Mouse (Mus musculus) adrenal gland, adult 8-10 months (tissue): ENCODE data around the gene Mmgt1. TPM values are rescaled to one million over a fixed set of nuclear protein-coding genes. Genes with fewer than 3 reads are reported as not detected.

ENCODE experiments used
- DNase-seq: peaks from one replicate; pipeline ENCODE4 v3.0.0; 2022
- microRNA-seq, 2 experiments: library from miRNA; unstranded; fragments of <30 nt; microRNA quantifications; one replicate each; pipeline ENCODE4 v1.2.0; 2022
- total RNA-seq, 4 experiments: library from RNA; stranded (reverse); gene quantifications; 2 replicates each; pipeline ENCODE4 v1.2.4; 2022

The Mmgt1 gene
- 10 to 100 TPM; 24.8 to 31.3 (median 27.9) TPM for total RNA-seq

DNA sequence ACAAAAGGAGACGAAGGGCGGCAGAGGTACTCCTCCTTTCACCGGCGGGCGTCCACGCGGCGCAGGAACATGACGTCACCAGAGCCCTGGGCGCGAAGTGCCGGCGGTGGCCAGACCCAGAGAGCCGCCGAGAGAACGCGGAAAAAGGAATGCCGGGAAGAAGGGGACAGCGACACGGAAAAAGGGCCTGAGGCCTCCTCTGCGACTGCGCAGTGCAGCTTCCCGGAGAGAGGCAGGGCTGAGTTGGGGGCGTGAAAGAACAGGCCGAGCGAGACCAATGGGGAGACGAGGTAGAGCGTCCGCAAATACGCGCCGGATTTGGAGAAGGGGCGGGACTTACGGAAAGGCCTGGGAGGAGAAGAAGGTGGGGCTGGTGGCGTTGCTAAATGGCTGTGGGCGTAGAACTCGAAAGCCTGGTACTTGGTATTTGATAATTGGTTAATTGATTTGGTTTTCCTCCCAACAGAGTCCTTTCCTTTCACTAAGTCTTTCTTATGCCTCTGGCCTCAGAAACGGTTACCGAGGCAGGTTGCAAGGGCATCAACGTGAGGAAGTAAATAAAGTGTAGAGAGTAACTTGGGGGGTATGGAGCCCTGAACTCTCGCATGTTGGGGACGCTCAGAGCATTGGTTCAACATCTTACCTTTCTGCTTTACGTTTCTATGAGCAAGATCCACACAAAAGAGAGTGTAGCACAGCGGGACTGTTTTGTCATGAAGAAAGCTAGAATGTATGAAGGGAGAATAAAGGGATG is at the start of gene Mmgt1:
Gene Mmgt1 (minus strand): TSS at position 183 of the 754 bp plus-strand sequence.
- DNase-seq = peak; percentile 95

DNA sequence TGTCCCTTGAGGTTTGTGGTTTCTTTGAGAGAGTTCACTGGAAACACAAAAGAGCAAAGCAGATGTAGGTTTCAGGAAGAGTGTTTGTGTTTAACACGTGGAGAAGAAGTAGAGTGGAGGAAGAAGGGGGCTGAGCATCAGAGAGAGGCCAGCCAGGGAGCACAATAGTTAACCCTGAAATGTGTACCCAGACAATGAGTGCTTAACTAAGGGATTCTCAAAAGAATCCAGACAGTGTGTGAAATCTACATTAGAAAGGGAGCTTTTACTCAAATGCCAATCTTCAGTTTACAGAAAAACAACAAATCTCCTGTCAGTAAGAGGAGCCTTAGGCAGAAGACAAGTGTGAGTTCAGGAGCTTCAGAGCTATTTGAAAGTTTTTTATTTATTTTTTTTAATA is 42.2 kb upstream of the Mmgt1 start:
- no peak for DNase-seq

DNA sequence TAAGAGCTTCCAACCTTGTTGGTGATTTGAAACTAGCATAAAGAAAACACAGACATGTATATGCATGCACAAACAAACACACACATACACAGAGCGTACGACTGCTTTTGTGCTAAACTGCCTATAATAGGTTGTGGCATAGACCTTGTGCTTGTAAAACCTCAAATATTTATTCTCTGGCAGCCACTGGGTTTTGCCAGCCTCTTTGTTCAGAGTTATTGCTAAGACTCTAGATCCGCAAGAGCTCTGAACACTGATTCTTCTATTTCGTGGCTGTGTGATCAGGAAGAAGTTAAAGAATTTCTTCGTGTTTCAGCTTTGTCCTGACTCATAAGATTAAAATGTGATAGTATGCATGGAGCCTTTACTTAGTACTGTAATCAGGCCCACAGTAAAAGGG is 38.3 kb upstream of the Mmgt1 start:
- DNase-seq = no peak

DNA sequence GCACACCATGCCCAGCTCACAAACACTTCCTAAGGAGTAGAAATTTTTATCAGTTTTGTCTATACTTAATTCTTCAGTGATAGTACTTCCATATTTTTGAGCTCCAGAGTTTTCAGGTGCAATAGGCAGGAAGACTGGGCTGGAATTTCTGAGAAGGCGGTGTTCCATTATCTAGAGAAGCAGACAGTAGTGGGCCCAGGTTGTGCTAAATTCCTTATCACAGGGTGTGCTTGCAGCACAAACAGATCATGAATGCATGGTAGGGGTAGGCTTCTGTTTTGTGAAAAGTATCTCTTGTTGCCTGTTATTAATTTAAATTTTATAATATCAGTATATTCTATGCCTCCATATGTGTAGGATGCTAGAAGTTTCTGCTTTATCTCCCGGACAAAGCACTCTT is 17.4 kb upstream of the Mmgt1 start:
- DNase-seq = no peak

DNA sequence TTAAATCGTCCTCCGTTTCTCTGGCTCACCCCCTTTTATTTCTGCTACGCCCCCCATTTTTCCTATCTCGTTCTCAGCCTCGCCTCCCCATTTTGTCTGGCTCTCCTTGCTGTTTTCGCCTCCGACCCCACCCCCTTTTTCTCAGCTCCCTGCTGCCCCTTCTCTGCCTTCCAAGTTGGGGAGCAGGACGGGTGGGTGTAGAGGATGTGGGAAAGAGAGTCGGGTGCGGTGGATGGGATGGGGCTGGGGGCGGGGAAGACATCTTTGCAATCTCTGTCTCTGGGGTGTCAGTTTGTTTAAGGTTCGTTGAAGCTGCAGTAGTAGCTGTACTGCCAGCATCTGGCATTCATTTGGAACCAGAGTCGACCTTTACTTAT is 12.4 kb upstream of the Mmgt1 start:
- no peak for DNase-seq

DNA sequence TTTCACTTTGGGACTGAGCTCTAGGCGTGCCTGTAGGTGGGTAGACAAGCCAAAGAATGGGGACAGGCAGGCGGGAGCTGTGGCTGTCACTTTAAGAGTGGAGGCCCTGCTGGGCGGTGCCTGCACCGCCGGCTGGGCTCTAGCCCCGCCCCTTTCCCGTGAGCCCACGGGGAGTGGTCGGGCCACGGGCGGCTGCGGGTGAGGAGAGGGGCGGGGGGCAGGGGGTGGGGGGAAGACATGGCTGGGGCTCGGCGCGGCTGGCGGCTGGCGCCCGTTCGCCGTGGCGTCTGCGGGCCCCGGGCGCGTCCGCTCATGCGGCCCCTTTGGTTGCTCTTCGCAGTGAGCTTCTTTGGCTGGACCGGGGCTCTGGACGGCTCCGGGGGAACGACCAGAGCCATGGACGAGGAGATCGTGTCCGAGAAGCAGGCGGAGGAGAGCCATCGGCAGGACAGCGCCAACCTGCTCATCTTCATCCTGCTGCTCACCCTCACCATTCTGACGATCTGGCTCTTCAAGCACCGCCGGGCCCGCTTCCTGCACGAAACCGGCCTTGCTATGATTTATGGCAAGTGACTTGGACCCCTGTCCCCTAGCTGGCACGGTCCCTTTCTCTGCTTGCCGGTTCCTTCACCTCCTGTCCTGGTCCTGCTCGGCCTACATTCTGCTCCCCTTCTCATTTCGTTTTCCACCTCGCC is 11.9 kb upstream of the Mmgt1 start, which contains the start of gene Slc9a6:
Gene Slc9a6 (plus strand): TSS at position 135 of the 695 bp plus-strand sequence.
- DNase-seq = peak; percentile 56

DNA sequence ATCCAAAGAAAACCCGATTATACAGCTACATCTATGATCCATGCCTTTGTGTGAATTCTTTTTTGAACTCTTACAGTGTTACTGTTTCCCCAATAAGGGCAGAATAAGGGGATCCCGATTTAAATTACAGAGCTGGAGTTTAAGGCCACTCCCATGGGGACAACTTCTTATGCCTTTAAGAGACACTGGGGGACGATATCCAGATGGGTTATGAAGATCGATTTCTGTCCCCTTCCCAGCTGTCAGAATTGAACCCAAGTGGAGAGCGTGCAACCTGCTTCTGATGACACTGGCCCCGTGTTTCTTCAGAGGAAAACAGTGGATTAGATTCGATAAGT is 11.4 kb upstream of the Mmgt1 start:
- DNase-seq = no peak

DNA sequence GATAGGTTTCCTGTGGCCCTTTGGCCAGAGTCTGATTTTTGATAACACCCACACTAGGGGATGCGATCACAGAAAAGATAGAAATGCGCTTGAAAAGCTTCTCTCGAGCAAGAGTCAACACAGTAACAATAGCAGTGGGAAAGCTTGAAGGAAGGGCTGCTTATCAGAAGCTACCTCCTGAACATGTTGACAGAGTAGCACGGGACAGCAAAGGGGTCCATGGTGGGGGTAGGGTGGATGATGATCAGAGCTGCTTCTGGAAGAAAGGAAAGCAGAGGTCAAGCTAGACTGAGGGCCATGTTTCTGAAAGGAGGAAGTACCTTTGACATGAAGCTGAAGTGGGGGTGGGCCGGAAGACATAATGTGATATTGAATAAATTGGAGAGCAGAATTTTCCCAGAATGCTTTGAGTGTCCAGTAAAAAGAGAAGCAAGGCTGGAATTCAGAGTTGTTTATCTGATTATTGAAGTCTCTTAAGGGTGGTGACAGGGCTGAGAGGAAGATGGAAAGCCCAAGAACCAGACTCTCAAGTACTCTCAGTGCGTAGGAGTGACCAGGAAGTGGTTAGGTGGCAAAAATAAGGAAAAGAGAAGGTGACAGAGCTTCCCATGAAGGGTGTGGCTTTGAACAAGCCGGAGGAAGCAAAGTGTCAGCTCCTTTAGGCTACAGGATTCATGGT is 9.3 kb upstream of the Mmgt1 start:
- DNase-seq = no peak

DNA sequence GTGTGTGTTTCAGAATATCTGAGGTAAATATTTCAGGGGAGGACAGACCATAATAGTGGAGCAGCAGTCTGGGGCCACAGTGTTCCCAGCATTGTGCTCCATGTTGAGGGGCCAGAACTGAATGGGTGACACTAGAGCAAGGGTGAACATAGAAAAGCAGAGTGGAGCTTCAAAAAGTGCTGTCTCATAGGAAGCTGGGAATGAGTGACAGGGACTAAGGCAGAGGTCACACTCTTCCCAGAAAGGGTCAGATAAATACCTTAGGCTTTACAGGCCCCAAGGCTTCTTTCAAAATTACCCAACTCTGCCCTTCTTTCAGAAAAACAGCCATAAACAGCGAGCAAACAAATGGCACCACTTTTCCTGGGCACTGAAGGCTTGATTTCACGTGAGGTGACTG is 8.7 kb upstream of the Mmgt1 start:
- no peak for DNase-seq

DNA sequence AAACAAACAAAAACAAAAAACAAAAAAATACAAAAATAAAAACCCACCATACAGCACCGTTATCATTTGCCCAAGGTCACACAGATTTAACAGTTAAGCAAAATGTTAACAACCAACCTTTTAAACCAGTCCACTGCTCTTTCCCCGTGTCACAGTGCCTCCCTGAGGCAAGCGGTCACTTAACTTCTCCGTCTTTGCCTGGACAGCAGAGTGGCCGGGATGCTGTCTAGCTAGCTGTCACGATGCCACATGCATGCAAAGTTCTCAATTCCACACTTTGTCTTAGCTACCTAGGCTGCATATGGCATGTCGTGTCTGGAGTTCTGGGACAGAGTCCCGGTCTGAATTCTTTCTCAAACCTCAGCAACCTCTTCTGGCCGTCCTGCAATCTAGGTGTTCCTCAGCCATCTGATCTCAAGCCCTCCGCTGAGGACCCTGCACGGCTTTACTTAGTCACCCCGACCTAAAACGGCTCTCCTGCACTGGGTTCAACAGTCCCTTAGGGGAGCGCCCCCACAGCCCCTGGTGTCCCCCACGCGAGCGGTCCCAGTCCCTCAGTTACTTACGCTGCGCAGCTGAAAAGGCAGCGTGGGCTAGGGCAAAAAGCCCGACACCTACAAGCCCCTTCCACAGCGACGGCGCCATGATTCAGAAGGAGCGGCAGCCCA is 516 bp downstream of the Mmgt1 start:
- peak; percentile 9 for DNase-seq

DNA sequence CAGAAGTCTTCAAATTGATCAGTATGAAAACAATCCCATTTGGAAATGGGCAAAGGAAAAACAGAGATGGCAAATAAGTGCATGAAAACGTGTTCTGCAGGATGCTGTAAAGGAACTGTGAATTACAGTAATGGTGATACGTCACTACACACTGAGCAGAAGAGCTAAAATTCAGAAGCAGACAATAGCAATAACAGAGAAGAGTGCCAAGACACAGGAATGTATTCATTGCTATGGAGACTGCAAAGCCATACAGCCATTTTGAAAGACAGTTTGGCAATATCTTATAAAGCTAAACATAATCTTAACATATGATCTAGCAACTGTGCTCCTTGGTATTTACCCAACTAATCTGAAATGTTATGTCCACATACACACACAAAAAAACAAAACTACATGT is 19.7 kb downstream of the Mmgt1 start:
- DNase-seq = no peak

DNA sequence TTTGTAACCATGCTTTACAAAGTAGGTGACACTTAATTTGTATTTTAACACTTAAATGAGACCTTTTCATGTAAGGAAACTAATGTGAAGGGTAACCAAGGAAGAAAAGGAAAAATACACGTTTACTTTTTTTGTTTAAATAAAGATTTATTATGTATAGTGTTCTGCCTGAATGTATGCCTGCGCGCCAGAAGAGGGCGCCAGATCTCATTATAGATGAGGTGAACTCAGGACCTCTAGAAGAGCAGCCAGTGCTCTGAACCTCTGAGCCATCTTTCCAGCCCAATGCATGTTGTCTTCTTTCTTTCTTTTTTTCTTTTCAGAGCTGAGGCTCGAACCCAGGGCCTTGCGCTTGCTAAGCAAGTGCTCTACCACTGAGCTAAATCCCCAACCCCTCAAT is 25.4 kb downstream of the Mmgt1 start:
- no peak for DNase-seq

DNA sequence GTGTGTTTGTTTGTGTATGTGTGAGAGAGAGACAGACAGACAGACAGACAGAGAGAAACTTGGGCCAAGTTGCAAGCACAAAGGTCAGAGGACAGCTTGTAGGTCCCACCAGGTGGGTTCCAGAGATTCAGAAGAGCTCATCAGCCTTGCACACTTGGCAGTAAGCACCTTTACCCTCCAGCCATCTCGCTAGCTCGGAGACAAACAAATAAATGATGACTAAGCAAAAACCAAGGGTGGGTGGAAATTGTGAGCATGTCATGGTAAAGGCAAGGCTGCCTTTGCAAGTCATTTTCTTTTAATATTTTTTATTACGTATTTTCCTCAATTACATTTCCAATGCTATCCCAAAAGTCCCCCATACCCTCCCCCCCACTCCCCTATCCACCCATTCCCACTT is 44.3 kb downstream of the Mmgt1 start:
- no peak for DNase-seq

DNA sequence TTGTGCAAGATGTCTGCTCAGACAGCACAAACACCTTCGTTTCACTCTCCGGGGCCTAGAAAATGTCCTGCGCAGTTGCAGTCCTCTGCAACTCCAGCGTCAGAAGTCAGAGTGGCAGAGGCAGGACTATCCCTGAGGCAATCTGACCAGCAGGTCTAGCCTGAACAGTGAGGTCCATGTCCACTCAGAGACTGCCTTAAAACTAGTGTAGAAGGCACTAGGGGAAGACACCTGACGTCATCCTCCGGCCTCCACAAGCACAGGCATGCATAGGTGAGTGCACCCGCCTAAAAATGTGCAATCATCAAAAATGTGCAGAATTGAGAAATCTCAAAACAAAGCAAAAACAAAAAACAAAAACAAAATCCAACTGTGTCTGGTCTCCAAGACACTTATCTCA is 48.4 kb downstream of the Mmgt1 start, which contains the start of gene Gm648:
Gene Gm648 (minus strand): TSS at position 101 of the 400 bp plus-strand sequence.
- no peak for DNase-seq

DNA sequence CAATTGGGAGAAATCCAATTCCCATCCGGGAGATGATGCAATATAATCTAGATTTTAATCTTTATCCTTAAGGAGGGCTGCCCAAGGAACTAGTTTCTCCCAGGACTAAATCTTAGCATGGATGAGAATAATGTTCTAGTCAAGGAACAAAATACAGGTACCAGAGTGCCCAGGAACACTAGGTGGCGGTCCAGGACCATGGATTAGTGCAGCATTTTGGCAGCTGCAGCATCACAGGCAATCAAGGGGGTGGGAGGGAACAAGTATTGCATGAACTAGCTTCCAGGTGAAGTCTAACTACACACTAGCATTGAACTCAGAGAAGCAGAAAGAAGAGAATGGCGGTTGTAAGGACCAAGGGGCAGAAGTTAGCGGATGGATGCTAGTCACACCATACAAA is 60.7 kb downstream of the Mmgt1 start:
- no peak for DNase-seq

Small RNA genes lying within 50 kb of the gene (microRNA-seq; reads per million reads assigned to microRNA genes)
- gene Mir5116 = 0.17 to 0.35 reads per million in 2 experiments

Other genes with a start within 250 kb of the Mmgt1 start
- 1 to 10 TPM in 2 of 4 experiments, under 1 TPM in 2; 0.66 to 1.6 (median 1.2) TPM for gene Smim10l2a, start 223.5 kb downstream of the Mmgt1 start, total RNA-seq
- 1 to 10 TPM in 1 of 4 experiments, not detected in 3; 1.1 TPM for gene Gm2174, start 150.1 kb downstream of the Mmgt1 start, total RNA-seq
- 10 to 100 TPM; 26.2 to 54.0 (median 38.0) TPM for gene Ints6l, start 143.2 kb downstream of the Mmgt1 start, total RNA-seq
- not detected for gene Gm10477, start 73.3 kb downstream of the Mmgt1 start, total RNA-seq
- not detected for gene Gm648, start 48.5 kb downstream of the Mmgt1 start, total RNA-seq
- 10 to 100 TPM; 35.6 to 39.1 (median 37.6) TPM for gene Slc9a6, start 11.7 kb upstream of the Mmgt1 start, total RNA-seq
- 10 to 100 TPM; 28.8 to 83.8 (median 43.3) TPM for gene Fhl1, start 133.7 kb upstream of the Mmgt1 start, total RNA-seq
- gene Map7d3, start 224.3 kb upstream of the Mmgt1 start, total RNA-seq = 1 to 10 TPM in 2 of 4 experiments, under 1 TPM in 2; 0.23 to 2.0 (median 1.0) TPM